Mouse (Mus musculus) liver, embryonic 11.5 days (tissue): ENCODE data around the gene Lipa. TPM values are rescaled to one million over a fixed set of nuclear protein-coding genes. Genes with fewer than 3 reads are reported as not detected.

Experiments
- ATAC-seq: fragments of 200-750 bp; cut with Nextera tagmentation; replicated peaks from 2 replicates; pipeline ENCODE4 v1.8.0; 2017; ENCODE audit warnings: moderate number of reproducible peaks, mild to moderate bottlenecking, moderate TSS enrichment, moderate library complexity; ENCODE audit not compliant: low FRiP score
- DNase-seq: peaks from one replicate; pipeline ENCODE4 v3.0.0-alpha.2; 2017; ENCODE audit warnings: low spot score
- H3K27ac ChIP-seq: fragments of 300-500 bp; sonication (generic); 2 replicates; pipeline ENCODE4 v1.5.1; 2014; ENCODE audit warnings: mild to moderate bottlenecking, low read depth, low read length, control low read depth
- H3K27me3 ChIP-seq: fragments of 300-500 bp; sonication (generic); replicated peaks from 2 replicates; pipeline ENCODE4 v1.6.1; 2014; ENCODE audit warnings: low read length, mixed read lengths; ENCODE audit not compliant: control insufficient read depth, insufficient read depth
- H3K36me3 ChIP-seq: fragments of 300-500 bp; sonication (generic); 2 replicates; pipeline ENCODE4 v1.6.1; 2014; ENCODE audit warnings: mild to moderate bottlenecking, low read length, moderate library complexity, mixed read lengths; ENCODE audit not compliant: control insufficient read depth, insufficient read depth
- H3K4me1 ChIP-seq: fragments of 300-500 bp; sonication (generic); replicated peaks from 2 replicates; pipeline ENCODE4 v1.6.1; 2014; ENCODE audit warnings: low read length, mixed read lengths; ENCODE audit not compliant: control insufficient read depth, insufficient read depth
- H3K4me2 ChIP-seq: fragments of 300-500 bp; sonication (generic); 2 replicates; pipeline ENCODE4 v1.6.1; 2014; ENCODE audit warnings: mild to moderate bottlenecking, control low read depth, moderate library complexity
- H3K4me3 ChIP-seq: fragments of 300-500 bp; sonication (generic); 2 replicates; pipeline ENCODE4 v1.5.1; 2014; ENCODE audit warnings: low read depth, low read length, control low read depth
- H3K9ac ChIP-seq: fragments of 300-500 bp; sonication (generic); 2 replicates; pipeline ENCODE4 v1.6.1; 2014; ENCODE audit warnings: low read depth, low read length, control low read depth
- H3K9me3 ChIP-seq: fragments of 300-500 bp; sonication (generic); 2 replicates; pipeline ENCODE4 v1.6.1; 2016; ENCODE audit warnings: low read length, inconsistent platforms, mixed read lengths; ENCODE audit not compliant: control insufficient read depth
- WGBS: fragments of 180-500 bp; shearing (Covaris S2); extraction: QIAGEN DNeasy Blood & Tissue Kit; methylation state at CpG from one replicate; pipeline ENCODE4 v1.1.7; 2014; 5-methylcytosine and 5-hydroxymethylcytosine counted together
- polyA plus RNA-seq: library from polyadenylated mRNA; unstranded; fragments of >200 nt; fragmentation: Nextera tagmentation; extraction: Ambion mirVana; gene quantifications from 2 replicates; pipeline ENCODE4 v1.2.1, GENCODE M21; 2014

Gene Lipa
- polyA plus RNA-seq, 1 experiment from 2014 or later: 48.2 TPM

DNA sequence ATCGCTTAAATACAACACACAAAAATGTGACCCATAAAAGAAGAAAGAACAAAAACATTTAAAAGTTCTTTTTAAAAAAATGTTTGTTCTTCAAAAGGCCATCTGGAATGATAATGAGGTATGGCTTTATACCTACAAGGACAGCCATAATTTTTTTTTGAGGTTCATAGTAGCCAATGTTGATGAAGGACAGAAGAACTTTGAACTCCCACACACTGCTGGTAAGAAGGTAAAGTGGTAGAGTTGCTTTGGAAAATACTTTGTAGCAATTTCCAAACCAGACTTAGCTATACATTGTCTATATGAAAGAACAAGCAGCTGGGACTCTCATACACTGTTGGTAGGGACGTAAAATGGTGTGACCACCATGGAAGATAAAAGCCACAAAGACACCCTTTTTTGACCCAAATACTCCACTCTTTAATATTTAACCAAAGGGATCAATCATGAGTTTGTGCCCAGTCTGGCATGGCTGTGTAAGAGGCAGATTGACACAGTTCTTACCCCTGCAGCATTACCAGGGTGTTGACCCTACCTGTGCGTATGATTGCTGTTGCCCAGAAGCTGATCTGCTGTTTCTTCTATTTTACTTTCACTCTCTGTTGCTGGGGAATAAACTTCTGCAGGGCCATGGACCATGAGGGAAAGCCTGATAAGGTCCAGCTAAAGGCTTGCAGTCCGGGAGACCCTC is 4.9 kb upstream of the Lipa start:
- ATAC-seq: no peak
- Histone ChIP-seq H3K9ac (no peak overlapping the region), H3K36me3 (no peaks in the 10 kb centered on the region), H3K27me3 (no peaks in the 10 kb centered on the region), H3K4me1 (no peaks in the 10 kb centered on the region), H3K27ac (no peak overlapping the region), H3K4me2 (no peak overlapping the region), H3K9me3 (no peaks in the 10 kb centered on the region), H3K4me3 (no peak overlapping the region)
- DNase-seq: no peak
- 79% methylated on average over 4 of the region's 4 CpGs for WGBS

- Histone ChIP-seq H3K9ac (peak overlapping the region; percentile 70), H3K27ac (peak overlapping the region; percentile 67), H3K4me2 (peak overlapping the region; percentile 93), H3K4me3 (peak overlapping the region; percentile 80), H3K4me1 (peaks cover 11% of the 10 kb centered on the region; the same call in 1 of the 2 replicates), H3K9me3 (no peaks in the 10 kb centered on the region), H3K27me3 (no peaks in the 10 kb centered on the region), H3K36me3 (peaks cover 4% of the 10 kb centered on the region; the same call in 1 of the 2 replicates)
- WGBS: 7% methylated on average over 11 of the region's 11 CpGs
- DNase-seq (no peak), ATAC-seq (peak; percentile 40)
Measured at GRCm38 (mm10) chr19:34526321-34526923, 852 bp downstream of the Lipa start.

DNA sequence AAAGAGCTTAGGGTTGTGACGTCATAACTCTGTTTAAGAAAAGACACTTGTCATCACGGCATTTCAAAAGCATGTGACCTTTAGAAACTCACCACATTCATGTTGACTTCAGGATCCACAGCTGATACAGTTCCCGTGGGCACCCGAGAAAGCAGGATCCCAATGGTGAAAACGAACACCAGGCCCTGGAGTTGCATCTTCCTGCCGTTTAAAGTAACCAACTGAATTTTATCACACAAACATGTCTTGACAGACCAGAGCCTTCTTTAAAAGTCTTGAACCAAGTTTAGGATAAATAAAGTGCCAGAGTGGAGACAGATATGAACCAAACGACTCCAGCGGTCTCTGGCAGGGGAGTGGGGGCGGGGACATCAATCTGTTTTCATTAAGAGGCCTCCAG is 2.6 kb downstream of the Lipa start:
- Histone ChIP-seq H3K27ac (no peak overlapping the region), H3K9me3 (no peaks in the 10 kb centered on the region), H3K36me3 (peaks cover 4% of the 10 kb centered on the region; the same call in 1 of the 2 replicates), H3K4me2 (peak overlapping the region; percentile 93), H3K9ac (no peak overlapping the region), H3K4me3 (no peak overlapping the region), H3K27me3 (no peaks in the 10 kb centered on the region), H3K4me1 (peaks cover 11% of the 10 kb centered on the region; the same call in 1 of the 2 replicates)
- no peak for ATAC-seq
- DNase-seq: no peak
- WGBS: 52% methylated on average over 9 of the region's 9 CpGs

DNA sequence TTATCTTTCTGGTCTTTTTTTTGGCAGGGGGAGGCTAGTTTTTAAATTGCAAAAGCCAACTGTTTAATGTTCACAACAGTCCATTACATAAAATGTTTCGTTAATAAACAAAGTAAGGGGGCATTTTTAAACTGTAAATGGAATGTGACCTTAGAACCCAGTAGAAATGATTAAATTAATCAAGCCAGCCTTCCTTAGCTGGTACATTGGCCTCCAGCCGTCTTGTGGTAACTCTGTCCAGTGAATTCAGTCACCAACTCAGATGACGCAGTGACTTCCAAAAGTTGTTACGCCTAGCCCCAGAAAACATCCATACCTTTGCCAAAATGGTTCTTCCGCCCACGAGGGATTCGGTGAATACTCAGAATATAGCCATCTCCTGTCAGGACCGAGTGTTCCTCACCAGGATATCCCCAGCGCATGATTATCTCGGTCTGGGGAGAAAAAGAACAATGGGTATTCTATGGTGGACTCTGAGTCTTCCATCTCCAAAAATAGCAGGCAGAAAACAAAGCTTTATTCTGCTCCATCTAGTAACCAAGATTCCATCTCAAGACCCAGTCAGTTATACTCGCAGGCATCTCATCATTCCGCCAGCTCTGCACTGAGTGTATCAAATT is 4.1 kb downstream of the Lipa start:
- Histone ChIP-seq H3K9ac (no peak overlapping the region), H3K4me1 (peaks cover 17% of the 10 kb centered on the region; the same call in 1 of the 2 replicates), H3K27me3 (no peaks in the 10 kb centered on the region), H3K4me3 (no peak overlapping the region), H3K9me3 (no peaks in the 10 kb centered on the region), H3K27ac (no peak overlapping the region), H3K36me3 (peaks cover 9% of the 10 kb centered on the region; the same call in 1 of the 2 replicates), H3K4me2 (no peak overlapping the region)
- no peak for DNase-seq
- 84% methylated on average over 12 of the region's 12 CpGs for WGBS
- no peak for ATAC-seq

GRCm38 (mm10) chr19:34521978-34522377 is 5.3 kb downstream of the Lipa start:
- no peak overlapping the region for H3K4me3 ChIP-seq
- H3K9me3 ChIP-seq: no peaks in the 10 kb centered on the region
- ATAC-seq (no peak), DNase-seq (no peak)
- H3K4me2 ChIP-seq: no peak overlapping the region
- H3K4me1 ChIP-seq: peaks cover 17% of the 10 kb centered on the region; the same call in 1 of the 2 replicates
- H3K9ac ChIP-seq: no peak overlapping the region
- H3K36me3 ChIP-seq: peaks cover 11% of the 10 kb centered on the region; the same call in 1 of the 2 replicates
- no peaks in the 10 kb centered on the region for H3K27me3 ChIP-seq
- H3K27ac ChIP-seq: no peak overlapping the region
- 85% methylated on average over 1 of the region's 1 CpGs for WGBS

- H3K4me2 ChIP-seq: no peak overlapping the region
- ATAC-seq (no peak), DNase-seq (no peak)
- no peak overlapping the region for H3K27ac ChIP-seq
- H3K4me3 ChIP-seq: no peak overlapping the region
- H3K9ac ChIP-seq: no peak overlapping the region
- no peaks in the 10 kb centered on the region for H3K27me3 ChIP-seq
- 55% methylated on average over 2 of the region's 2 CpGs for WGBS
- peaks cover 17% of the 10 kb centered on the region; the same call in 1 of the 2 replicates for H3K4me1 ChIP-seq
- H3K9me3 ChIP-seq: no peaks in the 10 kb centered on the region
- peaks cover 11% of the 10 kb centered on the region; the same call in 1 of the 2 replicates for H3K36me3 ChIP-seq
Measured at GRCm38 (mm10) chr19:34521361-34521760, 5.9 kb downstream of the Lipa start.

- ATAC-seq: no peak
- WGBS: 76% methylated on average over 4 of the region's 4 CpGs
Measured at GRCm38 (mm10) chr19:34520051-34520450, 7.2 kb downstream of the Lipa start.

GRCm38 (mm10) chr19:34519646-34520045 is 7.6 kb downstream of the Lipa start:
- no peaks in the 10 kb centered on the region for H3K9me3 ChIP-seq
- H3K36me3 ChIP-seq: peaks cover 11% of the 10 kb centered on the region; the same call in 1 of the 2 replicates
- H3K27ac ChIP-seq: no peak overlapping the region
- ATAC-seq: no peak
- no peak overlapping the region for H3K4me3 ChIP-seq
- H3K9ac ChIP-seq: no peak overlapping the region
- DNase-seq: no peak
- WGBS: 83% methylated on average over 3 of the region's 3 CpGs
- H3K4me2 ChIP-seq: no peak overlapping the region
- no peaks in the 10 kb centered on the region for H3K27me3 ChIP-seq
- H3K4me1 ChIP-seq: peaks cover 12% of the 10 kb centered on the region; the same call in 1 of the 2 replicates

More at GRCm38 (mm10) chr19:34520051-34520450, 7.2 kb downstream of the Lipa start:
- Histone ChIP-seq H3K27me3 (no peaks in the 10 kb centered on the region), H3K9me3 (no peaks in the 10 kb centered on the region), H3K9ac (no peak overlapping the region), H3K4me3 (no peak overlapping the region), H3K4me2 (no peak overlapping the region), H3K27ac (no peak overlapping the region), H3K36me3 (peaks cover 11% of the 10 kb centered on the region; the same call in 1 of the 2 replicates), H3K4me1 (peaks cover 15% of the 10 kb centered on the region; the same call in 1 of the 2 replicates)
- DNase-seq: no peak
